Mouse (Mus musculus): ENCODE measurements at regions not wholly inside any gene's neighbourhood (a gene's known extent, or its start where the extent isn't known, plus 50 kb on each side); places are given as distances from the start of the nearest gene placed in this dataset.

- TF ChIP-seq EP300 (IDR thresholded peaks at IDR 0.05; ENCODE audit: insufficient read depth, low read depth, low read length) = no peak
- no peak for TF ChIP-seq CTCF (IDR thresholded peaks at IDR 0.05)
- no peak for TF ChIP-seq POLR2A (IDR thresholded peaks at IDR 0.05; ENCODE audit: insufficient read depth, low read depth, low read length)
Measured at GRCm38 (mm10) chr15:62082539-62082938, 1159.7 kb upstream of the A1bg start.

All from heart, adult 2 months (tissue).